Mouse (Mus musculus) left cerebral cortex, adult 8-10 months (tissue): ENCODE measurements at regions not wholly inside any gene's neighbourhood (a gene's known extent, or its start where the extent isn't known, plus 50 kb on each side); places are given as distances from the start of the nearest gene placed in this dataset.

Experiments
- DNase-seq, 2 experiments: peaks; one replicate each; pipeline ENCODE4 v3.0.0; 2022; ENCODE audit warnings: low spot score in 2 of 2

DNA sequence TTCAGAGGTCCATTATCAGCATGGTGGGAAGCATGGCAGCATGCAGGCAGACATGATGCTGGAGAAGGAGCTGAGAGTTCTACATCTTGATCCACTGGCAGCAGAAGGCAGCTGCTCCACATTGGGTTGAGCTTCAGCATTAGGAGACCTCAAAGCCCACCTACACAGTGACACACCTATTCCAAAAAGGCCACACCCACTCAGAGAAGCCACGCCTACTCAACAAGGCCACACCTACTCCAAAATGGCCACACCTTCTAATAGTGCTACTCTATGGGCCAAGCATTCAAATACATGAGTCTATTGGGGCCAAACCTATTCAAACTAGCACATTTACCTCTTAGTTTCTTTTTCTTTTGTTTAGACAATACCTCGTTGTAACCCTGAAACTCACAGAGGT is 50.4 kb upstream of the Sox13 start:
- DNase-seq = no peak
